ENCODE assay signal across 32 mouse cellular contexts in genomic region chr15:101583211-101583965, GRCm38 (mm10). TPM values are rescaled to one million over a fixed set of nuclear protein-coding genes. Genes with fewer than 3 reads are reported as not detected.
DNase-seq lines count a peak whose midpoint lies in the region; ATAC-seq and TF ChIP-seq lines count a peak whose summit lies in the region.
"Had no signal": no experiment of that assay in that cellular context is flagged by ENCODE, and none has a peak within 500 bp of the region (broad histone marks: within the 10 kb centered on the region; RNA-seq: fewer than 3 reads in every experiment).

No protein-coding gene starts in this region.

- no peak for ATAC-seq in liver, embryonic 11.5 days (replicated peaks; ENCODE audit: low FRiP score)
- ATAC-seq: activated CD4-positive, CD25-positive, alpha-beta regulatory T cell, adult 4 months; intestine, embryonic 15.5 days; midbrain, embryonic 13.5 days had no signal

- no peak overlapping the region for H3K9ac ChIP-seq in liver, embryonic 11.5 days (ENCODE audit: low read depth, low read length)
- H3K9ac ChIP-seq: forebrain, embryonic 12.5 days; hindbrain, embryonic 15.5 days; intestine, embryonic 15.5 days; midbrain, embryonic 13.5 days; neural tube, embryonic 12.5 days had no signal

- whole genome bisulfite sequencing in heart, embryonic 10.5 days: 74% methylated on average over 8 of the region's 8 CpGs
- 41% methylated on average over 8 of the region's 8 CpGs for WGBS in macrophage (ENCODE audit: missing documents)
- 69% methylated on average over 8 of the region's 8 CpGs for WGBS in liver, embryonic 11.5 days

- H3K27me3 ChIP-seq in heart, embryonic 10.5 days (ENCODE audit: insufficient read depth, poor library complexity, severe bottlenecking): peaks cover 22% of the 10 kb centered on the region; the same call in 1 of the 2 replicates
- H3K27me3 ChIP-seq in liver, embryonic 11.5 days (replicated peaks; ENCODE audit: control insufficient read depth, insufficient read depth, low read length): no peaks in the 10 kb centered on the region
- H3K27me3 ChIP-seq: forebrain, embryonic 12.5 days; hindbrain, embryonic 15.5 days; intestine, embryonic 15.5 days; midbrain, embryonic 13.5 days; neural tube, embryonic 12.5 days had no signal

- no peaks in the 10 kb centered on the region for H3K79me2 ChIP-seq in macrophage (ENCODE audit: inconsistent target)

- TF ChIP-seq POLR2A in brain, embryonic 14.5 days (IDR thresholded peaks at IDR 0.05; ENCODE audit: borderline replicate concordance, extremely low read depth, insufficient read depth, insufficient read length, poor library complexity, severe bottlenecking): no peak

- no peak overlapping the region for H3K4me3 ChIP-seq in heart, embryonic 10.5 days
- no peak overlapping the region for H3K4me3 ChIP-seq in macrophage (ENCODE audit: inconsistent target)
- H3K4me3 ChIP-seq in liver, embryonic 11.5 days (ENCODE audit: low read depth, low read length): no peak overlapping the region
- H3K4me3 ChIP-seq: forebrain, embryonic 12.5 days; hindbrain, embryonic 15.5 days; intestine, embryonic 15.5 days; megakaryocyte, embryonic 14.5 days; midbrain, embryonic 13.5 days; neural tube, embryonic 12.5 days had no signal

- no peak overlapping the region for H3K4me2 ChIP-seq in liver, embryonic 11.5 days
- H3K4me2 ChIP-seq: forebrain, embryonic 12.5 days; hindbrain, embryonic 15.5 days; intestine, embryonic 15.5 days; midbrain, embryonic 13.5 days; neural tube, embryonic 12.5 days had no signal

- no peaks in the 10 kb centered on the region for H3K9me3 ChIP-seq in heart, embryonic 10.5 days
- H3K9me3 ChIP-seq in liver, embryonic 11.5 days (ENCODE audit: control insufficient read depth, low read length): no peaks in the 10 kb centered on the region
- H3K9me3 ChIP-seq: forebrain, embryonic 12.5 days; hindbrain, embryonic 15.5 days; intestine, embryonic 15.5 days; megakaryocyte, embryonic 14.5 days; midbrain, embryonic 13.5 days; neural tube, embryonic 12.5 days had no signal

- TF ChIP-seq CTCF in brain, embryonic 14.5 days (IDR thresholded peaks at IDR 0.05; ENCODE audit: borderline replicate concordance, extremely low read depth, insufficient read depth, insufficient read length): no peak

- H3K27ac ChIP-seq in heart, embryonic 10.5 days: no peak overlapping the region
- H3K27ac ChIP-seq in macrophage: 0 out of 2 replicates have a peak overlapping the region, but pooled peaks have one; percentile 10
- no peak overlapping the region for H3K27ac ChIP-seq in liver, embryonic 11.5 days (ENCODE audit: low read depth, low read length)
- H3K27ac ChIP-seq: forebrain, embryonic 12.5 days; hindbrain, embryonic 15.5 days; intestine, embryonic 15.5 days; midbrain, embryonic 13.5 days; neural tube, embryonic 12.5 days had no signal

- H3K36me3 ChIP-seq in heart, embryonic 10.5 days: no peaks in the 10 kb centered on the region
- H3K36me3 ChIP-seq in macrophage (ENCODE audit: inconsistent target): no peaks in the 10 kb centered on the region
- no peaks in the 10 kb centered on the region for H3K36me3 ChIP-seq in liver, embryonic 11.5 days (ENCODE audit: control insufficient read depth, insufficient read depth, low read length)
- H3K36me3 ChIP-seq: forebrain, embryonic 12.5 days; hindbrain, embryonic 15.5 days; intestine, embryonic 15.5 days; midbrain, embryonic 13.5 days; neural tube, embryonic 12.5 days had no signal

- H3K4me1 ChIP-seq in heart, embryonic 10.5 days: peaks cover 6% of the 10 kb centered on the region; the same call in 1 of the 2 replicates
- no peaks in the 10 kb centered on the region for H3K4me1 ChIP-seq in liver, embryonic 11.5 days (replicated peaks; ENCODE audit: control insufficient read depth, insufficient read depth, low read length)
- H3K4me1 ChIP-seq: forebrain, embryonic 12.5 days; hindbrain, embryonic 15.5 days; intestine, embryonic 15.5 days; megakaryocyte, embryonic 14.5 days; midbrain, embryonic 13.5 days; neural tube, embryonic 12.5 days had no signal

- DNase-seq in heart, adult 9 months (ENCODE audit: low spot score in 2 of 2): peak; percentile 6 to 25
- no peak for DNase-seq in heart, embryonic 10.5 days (ENCODE audit: low spot score)
- DNase-seq in A20 (ENCODE audit: low read depth, low spot score): peak; percentile 23
- peak; percentile 2 for DNase-seq in brain, embryonic 14.5 days (ENCODE audit: low read depth)
- DNase-seq in liver, embryonic 11.5 days (ENCODE audit: low spot score): no peak
- DNase-seq in cerebellum, adult 9-10 months: no peak
- DNase-seq: adrenal gland, postnatal 10 days; cerebellum, adult 9-11 months; kidney, adult 8-10 months; kidney, postnatal 14 days; layer of hippocampus, postnatal 36 days; thymus, postnatal 36 days had no signal

RNA-seq across cellular contexts. Expression of gene Krt75, which starts 9.7 kb away (rescaled TPM):
- polyA plus RNA-seq in heart, embryonic 10.5 days (2016; fragmentation: Nextera tagmentation; extraction: Ambion mirVana): 0.10 TPM in 1 of 2 replicates, not detected in the other
- polyA plus RNA-seq in brain, embryonic 14.5 days (2012; rRNA removed): 0.06 and 0.07 TPM in 2 replicates
- not detected for total RNA-seq in macrophage (2018; cell fraction: chromatin; rRNA removed)
- total RNA-seq in macrophage (2018; cell fraction: cytosol; rRNA removed): not detected
- total RNA-seq in macrophage (2018; cell fraction: nucleus; rRNA removed): not detected
- polyA plus RNA-seq in macrophage (2018): not detected in 3 replicates
- not detected in 2 replicates for polyA plus RNA-seq in liver, embryonic 11.5 days (2014; fragmentation: Nextera tagmentation; extraction: Ambion mirVana)
- total RNA-seq: adrenal gland, postnatal 10 days; common myeloid progenitor, adult 5-6 weeks; gastrocnemius, adult 8-10 months; heart, adult 18-20 months; hematopoietic stem cell, adult 5-6 weeks; layer of hippocampus, adult 18-20 months; layer of hippocampus, postnatal 36 days; left cerebral cortex, postnatal 10 days; liver, adult 2 months had no signal
- polyA plus RNA-seq: frontal cortex, adult 2 months; intestine, embryonic 15.5 days; limb, embryonic 11.5 days; liver, adult 2 months; neural tube, embryonic 12.5 days; spleen, adult 2 months had no signal

RNA-seq across cellular contexts. Expression of gene Krt90, which starts 20.6 kb away (rescaled TPM):
- 0.26 and 0.29 TPM in 2 replicates for polyA plus RNA-seq in heart, embryonic 10.5 days (2016; fragmentation: Nextera tagmentation; extraction: Ambion mirVana)
- 0.10 and 0.11 TPM in 2 replicates for polyA plus RNA-seq in brain, embryonic 14.5 days (2012; rRNA removed)
- total RNA-seq in macrophage (2018; cell fraction: chromatin; rRNA removed): not detected
- total RNA-seq in macrophage (2018; cell fraction: cytosol; rRNA removed): not detected
- total RNA-seq in macrophage (2018; cell fraction: nucleus; rRNA removed): not detected
- not detected in 3 replicates for polyA plus RNA-seq in macrophage (2018)
- polyA plus RNA-seq in liver, embryonic 11.5 days (2014; fragmentation: Nextera tagmentation; extraction: Ambion mirVana): 0.06 and 0.08 TPM in 2 replicates
- total RNA-seq: common myeloid progenitor, adult 5-6 weeks; gastrocnemius, adult 8-10 months; heart, adult 18-20 months; hematopoietic stem cell, adult 5-6 weeks; layer of hippocampus, adult 18-20 months; layer of hippocampus, postnatal 36 days; left cerebral cortex, postnatal 10 days; liver, adult 2 months had no signal
- polyA plus RNA-seq: activated CD4-positive, CD25-positive, alpha-beta regulatory T cell, adult 4 months; heart, embryonic 16.5 days; limb, embryonic 11.5 days; liver, adult 2 months; midbrain, embryonic 13.5 days; spleen, adult 2 months had no signal

RNA-seq across cellular contexts. Expression of gene Krt82, which starts 32.9 kb away (rescaled TPM):
- not detected in 2 replicates for polyA plus RNA-seq in heart, embryonic 10.5 days (2016; fragmentation: Nextera tagmentation; extraction: Ambion mirVana)
- polyA plus RNA-seq in brain, embryonic 14.5 days (2012; rRNA removed): not detected in 2 replicates
- total RNA-seq in macrophage (2018; cell fraction: chromatin; rRNA removed): not detected
- not detected for total RNA-seq in macrophage (2018; cell fraction: cytosol; rRNA removed)
- not detected for total RNA-seq in macrophage (2018; cell fraction: nucleus; rRNA removed)
- polyA plus RNA-seq in macrophage (2018): not detected in 3 replicates
- polyA plus RNA-seq in liver, embryonic 11.5 days (2014; fragmentation: Nextera tagmentation; extraction: Ambion mirVana): not detected in 2 replicates
- total RNA-seq: adrenal gland, postnatal 10 days; common myeloid progenitor, adult 5-6 weeks; gastrocnemius, adult 8-10 months; heart, adult 18-20 months; hematopoietic stem cell, adult 5-6 weeks; layer of hippocampus, adult 18-20 months; layer of hippocampus, postnatal 36 days; left cerebral cortex, postnatal 10 days; liver, adult 2 months had no signal
- polyA plus RNA-seq: activated CD4-positive, CD25-positive, alpha-beta regulatory T cell, adult 4 months; embryonic facial prominence, embryonic 11.5 days; forebrain, embryonic 12.5 days; frontal cortex, adult 2 months; heart, embryonic 16.5 days; hindbrain, embryonic 15.5 days; intestine, embryonic 15.5 days; limb, embryonic 11.5 days; liver, adult 2 months; midbrain, embryonic 13.5 days; neural tube, embryonic 12.5 days; spleen, adult 2 months had no signal

RNA-seq across cellular contexts. Expression of gene Gm5414, which starts 44.6 kb away (rescaled TPM):
- polyA plus RNA-seq in heart, embryonic 10.5 days (2016; fragmentation: Nextera tagmentation; extraction: Ambion mirVana): not detected in 2 replicates
- polyA plus RNA-seq in brain, embryonic 14.5 days (2012; rRNA removed): not detected in 2 replicates
- not detected for total RNA-seq in macrophage (2018; cell fraction: chromatin; rRNA removed)
- not detected for total RNA-seq in macrophage (2018; cell fraction: cytosol; rRNA removed)
- not detected for total RNA-seq in macrophage (2018; cell fraction: nucleus; rRNA removed)
- polyA plus RNA-seq in macrophage (2018): not detected in 3 replicates
- polyA plus RNA-seq in liver, embryonic 11.5 days (2014; fragmentation: Nextera tagmentation; extraction: Ambion mirVana): not detected in 2 replicates
- total RNA-seq: adrenal gland, postnatal 10 days; common myeloid progenitor, adult 5-6 weeks; gastrocnemius, adult 8-10 months; heart, adult 18-20 months; hematopoietic stem cell, adult 5-6 weeks; layer of hippocampus, adult 18-20 months; layer of hippocampus, postnatal 36 days; left cerebral cortex, postnatal 10 days; liver, adult 2 months had no signal
- polyA plus RNA-seq: activated CD4-positive, CD25-positive, alpha-beta regulatory T cell, adult 4 months; embryonic facial prominence, embryonic 11.5 days; forebrain, embryonic 12.5 days; frontal cortex, adult 2 months; heart, embryonic 16.5 days; hindbrain, embryonic 15.5 days; intestine, embryonic 15.5 days; limb, embryonic 11.5 days; liver, adult 2 months; midbrain, embryonic 13.5 days; neural tube, embryonic 12.5 days; spleen, adult 2 months had no signal

RNA-seq across cellular contexts. Expression of gene Krt84, which starts 50.8 kb away (rescaled TPM):
- polyA plus RNA-seq in heart, embryonic 10.5 days (2016; fragmentation: Nextera tagmentation; extraction: Ambion mirVana): not detected in 2 replicates
- polyA plus RNA-seq in brain, embryonic 14.5 days (2012; rRNA removed): not detected in 2 replicates
- total RNA-seq in macrophage (2018; cell fraction: chromatin; rRNA removed): not detected
- total RNA-seq in macrophage (2018; cell fraction: cytosol; rRNA removed): not detected
- total RNA-seq in macrophage (2018; cell fraction: nucleus; rRNA removed): not detected
- polyA plus RNA-seq in macrophage (2018): not detected in 3 replicates
- not detected in 2 replicates for polyA plus RNA-seq in liver, embryonic 11.5 days (2014; fragmentation: Nextera tagmentation; extraction: Ambion mirVana)
- total RNA-seq: adrenal gland, postnatal 10 days; common myeloid progenitor, adult 5-6 weeks; gastrocnemius, adult 8-10 months; heart, adult 18-20 months; hematopoietic stem cell, adult 5-6 weeks; layer of hippocampus, adult 18-20 months; layer of hippocampus, postnatal 36 days; left cerebral cortex, postnatal 10 days; liver, adult 2 months had no signal
- polyA plus RNA-seq: activated CD4-positive, CD25-positive, alpha-beta regulatory T cell, adult 4 months; embryonic facial prominence, embryonic 11.5 days; forebrain, embryonic 12.5 days; frontal cortex, adult 2 months; heart, embryonic 16.5 days; limb, embryonic 11.5 days; liver, adult 2 months; midbrain, embryonic 13.5 days; neural tube, embryonic 12.5 days; spleen, adult 2 months had no signal

Comparison
In these comparisons a context has a peak if more than half of its experiments do, and no peak if none do; other contexts are left out.
1. DNase-seq: peak in heart, adult 9 months (2 of 2), A20 (single experiment) and brain, embryonic 14.5 days (single experiment); none in heart, embryonic 10.5 days (single experiment), liver, embryonic 11.5 days (single experiment) and cerebellum, adult 9-10 months (single experiment).